Mouse (Mus musculus) heart, embryonic 14.5 days (tissue): ENCODE measurements around the gene Arhgap11a. TPM values are rescaled to one million over a fixed set of nuclear protein-coding genes. Genes with fewer than 3 reads are reported as not detected.

Experiments
- ATAC-seq: fragments of 200-750 bp; cut with Nextera tagmentation; 2 replicates; pipeline ENCODE4 v1.8.0; 2017; ENCODE audit warnings: low read depth, moderate TSS enrichment; ENCODE audit not compliant: insufficient number of reproducible peaks, insufficient read depth, low FRiP score
- H3K27ac ChIP-seq, 2 experiments: fragments of 200-500 bp in 1 of 2; fragments of 300-500 bp in 1 of 2; sonication (generic) in 1 of 2; replicated peaks in 1 of 2; 2 replicates each; pipeline ENCODE4 v1.5.1; 2012 to 2014; ENCODE audit warnings: low read depth in 2 of 2, low read length in 2 of 2, control low read depth in 1 of 2, mild to moderate bottlenecking in 1 of 2, mixed read lengths in 1 of 2; ENCODE audit not compliant: control insufficient read depth in 1 of 2, insufficient read depth in 1 of 2
- H3K27me3 ChIP-seq: fragments of 300-500 bp; sonication (generic); 2 replicates; pipeline ENCODE4 v1.6.1; 2014; ENCODE audit warnings: mild to moderate bottlenecking, low read length, control low read depth; ENCODE audit not compliant: control insufficient read depth, insufficient read depth
- H3K36me3 ChIP-seq: fragments of 300-500 bp; sonication (generic); 2 replicates; pipeline ENCODE4 v1.6.1; 2014; ENCODE audit warnings: mild to moderate bottlenecking, control low read depth, low read length, mixed read lengths; ENCODE audit not compliant: control insufficient read depth, insufficient read depth
- H3K4me1 ChIP-seq, 2 experiments: fragments of 200-500 bp in 1 of 2; fragments of 300-500 bp in 1 of 2; sonication (generic) in 1 of 2; 2 replicates each; pipeline ENCODE4 v1.6.1; 2012 to 2014; ENCODE audit warnings: low read length in 2 of 2, control low read depth in 1 of 2, mixed read lengths in 1 of 2; ENCODE audit not compliant: control insufficient read depth in 2 of 2, insufficient read depth in 2 of 2
- H3K4me2 ChIP-seq: fragments of 300-500 bp; sonication (generic); 2 replicates; pipeline ENCODE4 v1.6.1; 2014; ENCODE audit warnings: mild to moderate bottlenecking, low read length
- H3K4me3 ChIP-seq, 2 experiments: fragments of 200-500 bp in 1 of 2; fragments of 300-500 bp in 1 of 2; sonication (generic) in 1 of 2; 2 replicates each; pipeline ENCODE4 v1.5.1; 2012 to 2014; ENCODE audit warnings: low read length in 2 of 2, mild to moderate bottlenecking in 2 of 2, control low read depth in 1 of 2, low read depth in 1 of 2, moderate library complexity in 1 of 2; ENCODE audit not compliant: control insufficient read depth in 1 of 2, insufficient read depth in 1 of 2
- H3K9ac ChIP-seq: fragments of 300-500 bp; sonication (generic); 2 replicates; pipeline ENCODE4 v1.6.1; 2014; ENCODE audit warnings: mild to moderate bottlenecking, low read length
- H3K9me3 ChIP-seq: fragments of 300-500 bp; sonication (generic); 2 replicates; pipeline ENCODE4 v1.6.1; 2016; ENCODE audit warnings: low read length, control low read depth; ENCODE audit not compliant: control insufficient read depth
- WGBS: fragments of 180-500 bp; shearing (Covaris S2); extraction: QIAGEN DNeasy Blood & Tissue Kit; methylation state at CpG from one replicate; pipeline ENCODE4 v1.1.7; 2014; 5-methylcytosine and 5-hydroxymethylcytosine counted together
- polyA plus RNA-seq: library from polyadenylated mRNA; unstranded; fragments of >200 nt; fragmentation: Nextera tagmentation; extraction: Ambion mirVana; gene quantifications from 2 replicates; pipeline ENCODE4 v1.2.1, GENCODE M21; 2014

The Arhgap11a gene
- polyA plus RNA-seq, 1 experiment from 2014 or later = 4.9 TPM

DNA sequence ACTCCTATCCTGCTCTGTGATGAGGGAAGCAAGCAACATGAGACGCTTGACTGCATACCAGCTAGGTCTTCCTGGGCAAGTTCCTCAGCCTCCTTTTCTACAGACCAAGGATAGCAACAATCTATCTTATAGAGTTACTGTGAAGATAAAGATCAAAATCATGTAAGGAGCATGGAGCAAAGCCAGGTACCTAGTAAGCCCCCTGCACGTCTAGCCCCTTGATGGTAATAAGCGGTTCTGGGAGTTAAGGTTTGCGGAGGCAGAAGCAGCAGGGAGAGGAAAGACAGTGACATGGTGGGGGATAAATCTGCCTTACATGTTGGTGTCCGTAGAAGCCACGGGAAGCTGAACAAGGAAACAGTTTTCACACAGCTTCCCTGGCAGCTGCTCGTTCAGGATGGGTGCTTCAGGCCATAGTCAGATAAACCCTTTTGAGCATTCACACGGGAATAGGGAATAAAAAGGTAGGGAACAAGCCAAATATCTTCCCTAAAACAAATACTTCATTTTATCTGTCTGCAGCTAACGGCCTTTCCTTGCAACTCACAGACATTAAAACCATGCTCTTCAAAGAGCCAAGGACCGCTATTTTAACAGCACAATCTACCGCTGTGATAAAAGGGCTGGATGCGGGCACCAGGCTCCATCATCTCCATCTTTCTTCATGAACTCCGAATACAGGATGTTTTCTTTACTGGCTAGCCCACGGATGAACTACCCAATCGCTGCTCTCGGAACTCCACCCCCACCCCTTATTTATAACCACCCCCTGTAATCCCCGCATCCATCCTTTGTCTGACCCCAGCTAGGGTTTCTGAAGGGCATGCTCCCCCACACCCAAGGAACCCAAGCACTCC, 20.1 kb downstream of the Arhgap11a start:
- Histone ChIP-seq H3K4me3 (peak overlapping the region; percentile 32 to 38), H3K36me3 (peaks cover 22% of the 10 kb centered on the region), H3K27me3 (no peaks in the 10 kb centered on the region), H3K4me1 (peaks cover 5 to 7% of the 10 kb centered on the region in 2 experiments; a peak in 2 of 4 replicates), H3K9me3 (no peaks in the 10 kb centered on the region), H3K27ac (no peak overlapping the region), H3K9ac (peak overlapping the region; percentile 38; the same call in 1 of the 2 replicates), H3K4me2 (peak overlapping the region; percentile 68)
- no peak for ATAC-seq
- 25% methylated on average over 17 of the region's 17 CpGs for WGBS

DNA sequence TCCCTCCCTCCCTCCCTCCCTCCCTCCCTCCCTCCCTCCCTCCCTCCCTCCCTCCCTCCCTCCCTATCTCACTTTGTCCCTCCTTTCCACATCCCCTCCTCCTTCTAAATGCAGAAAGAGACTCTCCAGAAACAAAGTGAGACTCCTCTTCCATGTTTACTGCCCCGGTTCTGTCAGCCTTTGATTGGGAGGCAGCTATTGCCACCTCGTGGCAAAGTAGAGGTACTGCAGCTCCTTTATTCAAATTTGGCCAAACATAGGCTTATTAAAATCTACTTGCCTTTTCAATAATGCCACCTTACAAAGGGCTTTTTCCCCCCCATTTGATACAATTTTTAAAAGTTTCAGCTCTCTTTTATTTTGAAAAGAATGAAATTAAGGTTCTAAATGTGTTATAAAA, 24.6 kb downstream of the Arhgap11a start:
- Histone ChIP-seq H3K4me2 (no peak overlapping the region), H3K36me3 (no peaks in the 10 kb centered on the region), H3K27ac (no peak overlapping the region), H3K27me3 (no peaks in the 10 kb centered on the region), H3K9ac (no peak overlapping the region), H3K9me3 (no peaks in the 10 kb centered on the region), H3K4me3 (no peak overlapping the region), H3K4me1 (peaks cover 1 to 3% of the 10 kb centered on the region in 2 experiments; a peak in 2 of 4 replicates)
- WGBS = 0% methylated on average over 2 of the region's 2 CpGs
- ATAC-seq = no peak

DNA sequence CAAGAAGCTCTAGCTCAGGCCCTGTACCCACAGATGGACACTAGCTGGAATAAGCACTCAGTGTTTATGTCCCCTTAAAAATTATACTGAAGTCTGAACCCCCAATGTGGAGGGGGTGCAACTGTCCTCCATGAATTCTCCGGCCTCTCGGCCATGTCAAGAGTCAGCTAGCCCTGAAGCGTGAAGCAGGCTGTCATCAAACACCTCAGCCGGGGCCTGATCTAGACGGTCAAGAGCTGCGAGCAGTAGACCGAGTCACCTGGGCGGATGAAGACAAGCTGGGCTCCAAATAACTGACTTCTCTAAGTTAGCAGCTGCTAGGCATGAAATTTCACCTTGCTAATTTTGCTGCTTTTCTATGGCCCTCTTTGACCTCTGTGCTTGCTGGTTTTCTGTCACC, 26.1 kb downstream of the Arhgap11a start:
- H3K9me3 ChIP-seq = no peaks in the 10 kb centered on the region
- H3K4me3 ChIP-seq = no peak overlapping the region
- no peaks in the 10 kb centered on the region for H3K36me3 ChIP-seq
- 73% methylated on average over 8 of the region's 8 CpGs for WGBS
- ATAC-seq = no peak
- no peak overlapping the region for H3K4me2 ChIP-seq
- H3K27ac ChIP-seq = no peak overlapping the region
- no peak overlapping the region for H3K9ac ChIP-seq
- no peaks in the 10 kb centered on the region for H3K4me1 ChIP-seq
- H3K27me3 ChIP-seq = no peaks in the 10 kb centered on the region

DNA sequence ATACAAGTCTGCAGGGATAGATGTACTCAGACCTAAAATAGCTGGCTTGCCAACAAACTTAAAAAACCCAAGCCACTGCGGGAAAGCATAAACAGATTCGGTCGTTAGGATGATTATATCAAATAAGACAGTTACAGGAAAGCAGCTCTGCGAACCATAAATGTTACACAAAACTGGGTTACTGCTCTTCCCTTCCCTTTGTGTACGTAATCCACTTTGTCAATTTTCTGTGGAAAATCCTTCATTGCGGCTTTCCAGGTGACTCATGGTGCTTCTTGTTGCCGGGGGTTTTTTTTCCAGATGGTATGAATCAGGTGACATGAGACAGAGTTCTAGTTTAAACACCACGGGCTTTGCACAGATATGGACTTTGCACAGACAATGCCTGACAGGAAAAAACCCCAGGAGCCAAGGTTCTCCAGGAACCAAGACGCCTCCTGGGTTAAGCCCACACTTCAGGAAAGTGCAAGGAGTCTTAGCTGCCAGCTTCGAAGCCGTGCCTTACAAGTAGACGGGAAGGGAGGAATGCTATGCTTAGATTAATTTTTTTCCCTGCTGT, 27.2 kb downstream of the Arhgap11a start:
- H3K4me2 ChIP-seq = no peak overlapping the region
- H3K27ac ChIP-seq = no peak overlapping the region
- H3K4me1 ChIP-seq = no peaks in the 10 kb centered on the region
- ATAC-seq = no peak
- H3K4me3 ChIP-seq = no peak overlapping the region
- no peak overlapping the region for H3K9ac ChIP-seq
- H3K27me3 ChIP-seq = no peaks in the 10 kb centered on the region
- H3K36me3 ChIP-seq = no peaks in the 10 kb centered on the region
- WGBS = 66% methylated on average over 12 of the region's 12 CpGs
- H3K9me3 ChIP-seq = no peaks in the 10 kb centered on the region

DNA sequence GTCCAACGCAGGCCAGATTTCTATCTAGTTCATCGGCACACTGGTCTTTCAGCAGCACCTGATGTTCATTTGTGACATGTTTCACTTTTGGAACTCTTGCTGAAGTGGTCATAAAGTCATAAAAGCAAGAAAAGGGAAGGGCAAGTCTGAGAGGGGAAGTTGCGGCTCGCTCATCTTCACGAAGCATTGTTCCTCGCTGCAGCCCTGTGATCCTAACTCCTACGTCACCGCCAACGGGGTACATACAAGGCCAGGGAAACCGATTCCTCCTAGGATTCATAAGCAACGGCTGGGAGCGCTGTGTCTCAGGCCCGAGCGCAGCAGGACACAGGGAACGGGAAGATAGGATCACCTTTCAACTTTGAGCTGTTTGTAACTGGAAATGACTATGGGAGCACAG, 28.3 kb downstream of the Arhgap11a start:
- H3K4me1 ChIP-seq = no peaks in the 10 kb centered on the region
- H3K4me2 ChIP-seq = no peak overlapping the region
- H3K4me3 ChIP-seq = no peak overlapping the region
- no peak overlapping the region for H3K9ac ChIP-seq
- no peaks in the 10 kb centered on the region for H3K9me3 ChIP-seq
- H3K36me3 ChIP-seq = no peaks in the 10 kb centered on the region
- no peaks in the 10 kb centered on the region for H3K27me3 ChIP-seq
- H3K27ac ChIP-seq = no peak overlapping the region
- no peak for ATAC-seq
- 95% methylated on average over 15 of the region's 15 CpGs for WGBS

DNA sequence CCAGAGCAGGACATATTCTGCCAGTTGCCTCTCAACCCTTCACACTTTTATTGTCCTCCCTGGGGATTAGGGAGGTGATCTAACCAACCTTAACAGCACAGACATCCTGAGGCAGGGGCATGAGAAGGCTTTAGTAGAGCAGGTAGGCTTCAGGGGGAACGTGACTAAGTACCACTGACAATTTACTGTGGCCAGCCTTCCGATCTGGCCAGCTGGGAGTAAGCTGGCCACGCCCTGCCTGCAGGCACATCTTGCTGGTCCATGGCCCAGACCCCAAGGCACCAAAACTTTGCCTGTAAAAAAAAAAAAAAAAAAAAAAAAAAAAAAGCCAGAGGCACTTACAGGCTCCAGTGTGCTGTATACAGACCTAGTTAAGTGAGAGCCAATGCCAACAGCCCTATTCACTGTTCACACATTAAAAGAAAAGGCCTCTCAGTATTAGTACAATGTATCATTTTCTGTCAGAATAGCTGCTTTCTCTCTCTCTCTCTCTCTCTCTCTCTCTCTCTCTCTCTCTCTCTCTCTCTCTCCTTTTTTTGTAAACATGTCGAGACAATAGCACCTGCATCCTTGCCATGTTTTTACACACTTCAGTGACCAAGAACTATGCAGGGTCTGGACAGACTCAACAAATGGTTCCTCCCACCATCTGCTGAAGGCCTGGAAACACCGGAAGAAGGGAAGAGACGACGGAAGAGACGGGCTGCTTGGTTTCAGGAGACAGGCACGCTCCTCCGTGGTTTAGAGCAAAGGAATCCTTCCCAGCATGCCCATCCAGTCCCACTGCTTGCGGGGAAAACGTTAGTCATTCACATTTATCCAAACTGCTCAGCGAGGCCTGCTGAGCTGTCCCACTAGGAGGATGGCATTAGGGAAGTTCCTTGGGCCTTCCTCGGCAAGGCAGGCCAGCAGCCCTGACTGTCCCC, 30.5 kb downstream of the Arhgap11a start:
- H3K36me3 ChIP-seq = no peaks in the 10 kb centered on the region
- H3K9ac ChIP-seq = no peak overlapping the region
- 77% methylated on average over 14 of the region's 14 CpGs for WGBS
- ATAC-seq = no peak
- no peaks in the 10 kb centered on the region for H3K27me3 ChIP-seq
- no peaks in the 10 kb centered on the region for H3K9me3 ChIP-seq
- no peaks in the 10 kb centered on the region for H3K4me1 ChIP-seq
- no peak overlapping the region for H3K4me3 ChIP-seq
- no peak overlapping the region for H3K4me2 ChIP-seq
- no peak overlapping the region for H3K27ac ChIP-seq

DNA sequence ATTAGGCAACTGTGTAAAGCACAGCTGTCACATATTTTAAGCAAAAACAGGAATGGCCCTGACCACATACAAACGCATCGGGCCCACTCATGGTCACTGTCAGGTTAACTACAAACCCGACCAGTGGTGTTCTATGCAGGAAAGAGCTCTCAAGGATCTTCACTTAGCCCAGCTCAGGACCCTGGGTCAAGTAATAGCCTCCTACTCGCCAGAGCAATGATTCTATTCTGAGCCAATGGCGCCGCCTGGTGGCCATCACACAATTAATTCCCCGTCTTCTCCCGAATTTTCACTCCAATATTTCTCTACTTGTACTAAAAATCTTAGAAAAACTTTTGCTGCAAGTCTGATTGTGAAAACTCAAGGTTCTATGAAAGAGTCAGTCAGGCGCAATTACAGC, 40.8 kb downstream of the Arhgap11a start:
- H3K9ac ChIP-seq = no peak overlapping the region
- 25% methylated on average over 9 of the region's 9 CpGs for WGBS
- no peaks in the 10 kb centered on the region for H3K27me3 ChIP-seq
- H3K36me3 ChIP-seq = no peaks in the 10 kb centered on the region
- no peaks in the 10 kb centered on the region for H3K9me3 ChIP-seq
- no peak overlapping the region for H3K27ac ChIP-seq
- H3K4me2 ChIP-seq = no peak overlapping the region
- no peak overlapping the region for H3K4me3 ChIP-seq
- no peak for ATAC-seq
- no peaks in the 10 kb centered on the region for H3K4me1 ChIP-seq
